In the genomic region with DNA sequence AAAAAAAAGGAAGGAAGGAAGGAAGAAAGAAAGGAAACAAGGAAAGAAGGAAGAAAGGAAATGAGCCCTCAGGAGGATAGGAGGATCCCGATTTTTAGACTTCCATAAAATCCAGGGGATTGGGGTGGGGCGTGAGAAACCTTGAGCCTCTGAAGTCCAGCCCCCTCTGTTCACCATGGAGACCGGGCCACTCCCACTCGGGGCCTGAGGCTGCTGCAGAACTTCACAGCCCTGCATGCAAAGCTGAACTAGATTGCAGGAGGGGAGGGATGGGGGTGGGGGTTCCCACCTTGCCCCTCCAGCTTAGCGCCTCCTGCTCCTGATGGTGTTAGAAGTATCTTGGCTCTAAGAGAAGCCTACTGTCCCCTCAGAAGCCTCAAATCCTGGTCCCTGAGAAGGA, we compare ENCODE assay signal across 9 mouse cellular contexts. TPM values are rescaled to one million over a fixed set of nuclear protein-coding genes. Genes with fewer than 3 reads are reported as not detected.
DNase-seq lines count a peak whose midpoint lies in the region; ATAC-seq and TF ChIP-seq lines count a peak whose summit lies in the region.
"Had no signal": no experiment of that assay in that cellular context is flagged by ENCODE, and none has a peak within 500 bp of the region (broad histone marks: within the 10 kb centered on the region; RNA-seq: fewer than 3 reads in every experiment).

No protein-coding gene starts in this region.

- no peak overlapping the region for H3K4me3 ChIP-seq in lung, embryonic 14.5 days (ENCODE audit: low read depth, low read length)
- no peak overlapping the region for H3K4me3 ChIP-seq in intestine, embryonic 15.5 days (replicated peaks)

- ATAC-seq in lung, embryonic 14.5 days (ENCODE audit: insufficient read depth) = peak; percentile 64
- ATAC-seq in intestine, embryonic 15.5 days = peak; percentile 69

- DNase-seq in adrenal gland, adult 2 months = peak; percentile 38
- DNase-seq in adrenal gland, postnatal 4 days (ENCODE audit: low spot score in 2 of 2) = no peak
- DNase-seq in lung, embryonic 14.5 days = peak; percentile 67
- DNase-seq in lung, postnatal 4 days = no peak
- peak; percentile 59 for DNase-seq in embryo, embryonic 11 days
- no peak for DNase-seq in frontal cortex, postnatal 25 days (ENCODE audit: low spot score in 2 of 2)
- DNase-seq in layer of hippocampus, adult 8-10 months (ENCODE audit: low spot score in 2 of 2) = no peak

- H3K36me3 ChIP-seq in lung, embryonic 14.5 days (ENCODE audit: insufficient read depth) = no peaks in the 10 kb centered on the region
- H3K36me3 ChIP-seq in intestine, embryonic 15.5 days = no peaks in the 10 kb centered on the region

- no peak for TF ChIP-seq CTCF in lung, embryonic 14.5 days (IDR thresholded peaks at IDR 0.05; ENCODE audit: low read depth)

- peak overlapping the region; percentile 42; the same call in 1 of the 2 replicates for H3K27ac ChIP-seq in lung, embryonic 14.5 days (ENCODE audit: low read depth)
- 0 out of 2 replicates have a peak overlapping the region, but pooled peaks have one; percentile 32 for H3K27ac ChIP-seq in intestine, embryonic 15.5 days

- peak overlapping the region; percentile 11; the same call in 1 of the 2 replicates for H3K4me2 ChIP-seq in lung, embryonic 14.5 days
- peak overlapping the region; percentile 17; the same call in 1 of the 2 replicates for H3K4me2 ChIP-seq in intestine, embryonic 15.5 days (replicated peaks)

- H3K9ac ChIP-seq in lung, embryonic 14.5 days = no peak overlapping the region
- no peak overlapping the region for H3K9ac ChIP-seq in intestine, embryonic 15.5 days

- H3K9me3 ChIP-seq in lung, embryonic 14.5 days (ENCODE audit: low read depth, low read length) = no peaks in the 10 kb centered on the region
- no peaks in the 10 kb centered on the region for H3K9me3 ChIP-seq in intestine, embryonic 15.5 days

- peaks cover 11% of the 10 kb centered on the region for H3K4me1 ChIP-seq in lung, embryonic 14.5 days (ENCODE audit: insufficient read depth)
- peaks cover 17% of the 10 kb centered on the region for H3K4me1 ChIP-seq in intestine, embryonic 15.5 days (replicated peaks)

- 7% methylated on average over 5 of the region's 5 CpGs for WGBS in lung, embryonic 14.5 days
- 13% methylated on average over 5 of the region's 5 CpGs for WGBS in intestine, embryonic 15.5 days

- H3K27me3 ChIP-seq in lung, embryonic 14.5 days (ENCODE audit: insufficient read depth, low read length) = no peaks in the 10 kb centered on the region
- no peaks in the 10 kb centered on the region for H3K27me3 ChIP-seq in intestine, embryonic 15.5 days (replicated peaks)

RNA-seq across cellular contexts. Expression of a gene that starts 1.0 kb away (rescaled TPM):
- total RNA-seq in adrenal gland, adult 2 months (2021) = not detected
- polyA plus RNA-seq in adrenal gland, adult 2 months (2012; rRNA removed) = not detected in 2 replicates
- not detected for total RNA-seq in adrenal gland, postnatal 4 days (2021)
- not detected in 2 replicates for polyA plus RNA-seq in lung, embryonic 14.5 days (2014; fragmentation: Nextera tagmentation; extraction: Ambion mirVana)
- not detected in 2 replicates for polyA plus RNA-seq in intestine, embryonic 15.5 days (2015; fragmentation: Nextera tagmentation; extraction: Ambion mirVana)
- not detected for total RNA-seq in layer of hippocampus, adult 8-10 months (2022)
- total RNA-seq: liver, adult 2 months had no signal
- polyA plus RNA-seq: liver, adult 2 months had no signal

RNA-seq across cellular contexts. Expression of a gene that starts 27.9 kb away (rescaled TPM):
- total RNA-seq in adrenal gland, adult 2 months (2021) = 1 to 10 TPM; 1.4 to 4.1 TPM
- polyA plus RNA-seq in adrenal gland, adult 2 months (2012; rRNA removed) = 3.1 and 6.5 TPM in 2 replicates
- 1 to 10 TPM; 5.1 to 6.1 TPM for total RNA-seq in adrenal gland, postnatal 4 days (2021)
- 6.4 and 9.1 TPM in 2 replicates for polyA plus RNA-seq in lung, embryonic 14.5 days (2014; fragmentation: Nextera tagmentation; extraction: Ambion mirVana)
- 2.5 and 2.6 TPM in 2 replicates for polyA plus RNA-seq in intestine, embryonic 15.5 days (2015; fragmentation: Nextera tagmentation; extraction: Ambion mirVana)
- 1 to 10 TPM; 3.3 to 5.3 (median 4.5) TPM for total RNA-seq in layer of hippocampus, adult 8-10 months (2022)

RNA-seq across cellular contexts. Expression of a gene that starts 49.4 kb away (rescaled TPM):
- total RNA-seq in adrenal gland, adult 2 months (2021) = 10 to 100 TPM; 22.0 to 24.6 TPM
- polyA plus RNA-seq in adrenal gland, adult 2 months (2012; rRNA removed) = 25.4 and 36.7 TPM in 2 replicates
- 10 to 100 TPM; 23.0 to 36.4 TPM for total RNA-seq in adrenal gland, postnatal 4 days (2021)
- 8.3 and 9.9 TPM in 2 replicates for polyA plus RNA-seq in lung, embryonic 14.5 days (2014; fragmentation: Nextera tagmentation; extraction: Ambion mirVana)
- 5.4 and 5.5 TPM in 2 replicates for polyA plus RNA-seq in intestine, embryonic 15.5 days (2015; fragmentation: Nextera tagmentation; extraction: Ambion mirVana)
- total RNA-seq in layer of hippocampus, adult 8-10 months (2022) = 1 to 10 TPM; 2.1 to 2.9 (median 2.6) TPM

Comparison
In these comparisons a context has a peak if more than half of its experiments do, and no peak if none do; other contexts are left out.
1. DNase-seq: peak in adrenal gland, adult 2 months (single experiment), lung, embryonic 14.5 days (single experiment) and embryo, embryonic 11 days (single experiment); none in adrenal gland, postnatal 4 days (0 of 2), lung, postnatal 4 days (0 of 2), frontal cortex, postnatal 25 days (0 of 2) and layer of hippocampus, adult 8-10 months (0 of 2).
2. RNA of a gene that starts 49.4 kb away (total RNA-seq): 23.0 to 36.4 TPM in adrenal gland, postnatal 4 days and 22.0 to 24.6 TPM in adrenal gland, adult 2 months; 2.1 to 2.9 TPM in layer of hippocampus, adult 8-10 months; every median in the first group is over 4 times any median in the second.